Mouse (Mus musculus) liver, embryonic 14.5 days (tissue): ENCODE data around the gene Ankrd55.

Experiments used
- CTCF ChIP-seq: IDR thresholded peaks from 2 replicates; pipeline ENCODE4 v1.5.1; 2016; ENCODE audit warnings: antibody characterized with exemption, low read depth, control low read depth
- EP300 ChIP-seq: IDR thresholded peaks from 2 replicates; pipeline ENCODE4 v1.6.1; 2016; ENCODE audit warnings: antibody characterized with exemption, low read depth

GRCm38 (mm10) chr13:112348896-112349484 is 60.7 kb downstream of the Ankrd55 start:
- TF ChIP-seq CTCF (no peak), EP300 (no peak)
